Mouse (Mus musculus): Measurements from ENCODE around the gene Procr. TPM values are rescaled to one million over a fixed set of nuclear protein-coding genes. Genes with fewer than 3 reads are reported as not detected.

Procr gene
- total and polyA plus RNA-seq, 2 experiments from 2014 or later, result 4.0 to 9.3 TPM

DNA sequence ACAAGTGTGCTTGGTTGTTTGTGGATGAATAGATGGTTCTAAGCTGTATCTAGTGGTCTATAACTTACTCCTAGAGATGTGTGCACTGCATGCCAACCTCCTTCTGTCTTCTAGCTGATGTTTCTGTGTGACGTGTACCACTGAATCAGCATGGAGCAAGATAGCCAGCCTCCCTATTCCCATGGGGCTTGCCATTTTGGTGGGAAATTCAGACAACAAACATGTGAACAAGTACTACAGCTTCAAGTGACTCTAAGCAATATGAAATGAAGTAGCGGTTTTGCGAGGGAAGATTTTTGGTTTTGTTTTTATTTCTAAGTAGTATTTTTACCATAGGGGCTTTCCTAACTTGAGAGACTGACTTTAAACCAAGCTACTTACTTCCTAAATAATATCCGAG is 1.5 kb upstream of the Procr start:
- no peaks in the 10 kb centered on the region for H3K9me3 ChIP-seq (replicated peaks; ENCODE audit: control insufficient read depth, low read length)
- H3K27ac ChIP-seq (ENCODE audit: low read depth), result no peak overlapping the region
- TF ChIP-seq EP300 (IDR thresholded peaks at IDR 0.05; ENCODE audit: low read depth) (no peak), CTCF (IDR thresholded peaks at IDR 0.05; ENCODE audit: low read depth) (no peak)
- ATAC-seq (ENCODE audit: insufficient read depth, low read depth), result no peak
- no peaks in the 10 kb centered on the region for H3K4me1 ChIP-seq (ENCODE audit: control insufficient read depth, insufficient read depth)
- H3K27me3 ChIP-seq (ENCODE audit: control insufficient read depth, insufficient read depth, low read length), result peaks cover 7% of the 10 kb centered on the region; the same call in 1 of the 2 replicates
- 86% methylated on average over 4 of the region's 4 CpGs for WGBS
- H3K36me3 ChIP-seq (replicated peaks; ENCODE audit: control insufficient read depth, insufficient read depth, low read length), result no peaks in the 10 kb centered on the region
- H3K4me2 ChIP-seq (ENCODE audit: low read depth, low read length), result no peak overlapping the region
- DNase-seq (ENCODE audit: low spot score), result no peak
- no peak overlapping the region for H3K9ac ChIP-seq (replicated peaks; ENCODE audit: low read depth, low read length)
- H3K4me3 ChIP-seq (ENCODE audit: low read depth, low read length), result no peak overlapping the region

DNA sequence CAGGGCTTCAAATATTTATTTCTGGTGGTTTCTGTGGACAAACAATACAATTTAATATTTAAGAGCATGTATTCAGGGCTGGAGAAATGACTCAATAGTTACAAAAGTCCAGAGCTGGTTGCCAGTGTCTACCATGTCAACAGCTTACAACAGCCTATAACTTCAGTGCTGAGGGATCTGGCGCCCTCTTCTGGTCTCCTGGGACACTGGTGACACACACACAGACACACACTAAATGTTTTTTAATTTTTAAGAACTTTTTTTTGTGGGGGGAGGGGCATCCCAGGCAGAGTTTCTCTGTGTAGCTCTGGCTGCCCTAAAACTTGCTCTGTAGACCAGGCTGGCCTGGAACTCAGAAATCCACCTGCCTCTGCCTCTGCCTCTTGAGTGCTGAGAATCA is 4.8 kb downstream of the Procr start:
- no peak overlapping the region for H3K4me3 ChIP-seq (ENCODE audit: low read depth, low read length)
- H3K9me3 ChIP-seq (replicated peaks; ENCODE audit: control insufficient read depth, low read length), result no peaks in the 10 kb centered on the region
- peaks cover 7% of the 10 kb centered on the region; the same call in 1 of the 2 replicates for H3K27me3 ChIP-seq (ENCODE audit: control insufficient read depth, insufficient read depth, low read length)
- 8% methylated on average over 1 of the region's 1 CpGs for WGBS
- DNase-seq (ENCODE audit: low spot score) (peak; percentile 18), ATAC-seq (ENCODE audit: insufficient read depth, low read depth) (no peak)
- TF ChIP-seq EP300 (IDR thresholded peaks at IDR 0.05; ENCODE audit: low read depth) (no peak), CTCF (IDR thresholded peaks at IDR 0.05; ENCODE audit: low read depth) (peak; percentile 53)
- H3K9ac ChIP-seq (replicated peaks; ENCODE audit: low read depth, low read length), result no peak overlapping the region
- no peaks in the 10 kb centered on the region for H3K36me3 ChIP-seq (replicated peaks; ENCODE audit: control insufficient read depth, insufficient read depth, low read length)
- no peak overlapping the region for H3K27ac ChIP-seq (ENCODE audit: low read depth)
- no peak overlapping the region for H3K4me2 ChIP-seq (ENCODE audit: low read depth, low read length)
- no peaks in the 10 kb centered on the region for H3K4me1 ChIP-seq (ENCODE audit: control insufficient read depth, insufficient read depth)

DNA sequence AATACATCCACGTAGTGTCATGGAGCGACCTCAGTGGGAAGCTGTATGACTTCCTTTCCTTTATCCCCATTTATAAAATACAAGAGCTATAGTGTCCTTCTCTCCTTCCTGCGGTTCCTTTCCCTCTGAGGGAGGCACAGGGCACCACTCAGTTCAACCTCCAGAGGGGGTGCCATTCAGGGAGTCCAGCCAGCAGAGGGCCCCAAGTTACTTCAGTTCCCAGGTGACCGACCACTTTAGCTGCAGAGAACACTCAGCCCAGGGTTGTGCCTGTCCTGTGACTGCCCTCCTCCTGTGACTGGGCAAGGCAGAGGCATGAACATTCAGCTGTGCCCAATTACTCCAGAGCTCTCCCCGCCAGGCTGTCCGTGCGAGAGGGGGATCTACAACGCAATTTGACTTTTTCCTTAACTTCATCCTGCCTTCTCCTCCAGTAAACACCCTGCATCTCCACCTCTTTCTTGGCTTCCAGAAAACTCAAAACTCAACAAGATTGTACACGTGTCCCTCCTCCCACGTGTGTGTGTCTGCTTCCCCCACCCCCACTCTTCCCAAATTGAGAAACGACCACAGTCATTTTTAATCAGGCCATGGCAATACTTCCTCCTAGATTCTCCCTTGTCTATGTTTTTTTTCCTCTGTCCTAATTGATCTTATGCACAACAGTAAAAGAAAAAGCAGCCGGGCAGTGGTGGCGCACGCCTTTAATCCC is 6.1 kb downstream of the Procr start:
- ATAC-seq (ENCODE audit: insufficient read depth, low read depth), result peak; percentile 51
- DNase-seq (ENCODE audit: low spot score), result no peak
- WGBS, result 55% methylated on average over 14 of the region's 14 CpGs

DNA sequence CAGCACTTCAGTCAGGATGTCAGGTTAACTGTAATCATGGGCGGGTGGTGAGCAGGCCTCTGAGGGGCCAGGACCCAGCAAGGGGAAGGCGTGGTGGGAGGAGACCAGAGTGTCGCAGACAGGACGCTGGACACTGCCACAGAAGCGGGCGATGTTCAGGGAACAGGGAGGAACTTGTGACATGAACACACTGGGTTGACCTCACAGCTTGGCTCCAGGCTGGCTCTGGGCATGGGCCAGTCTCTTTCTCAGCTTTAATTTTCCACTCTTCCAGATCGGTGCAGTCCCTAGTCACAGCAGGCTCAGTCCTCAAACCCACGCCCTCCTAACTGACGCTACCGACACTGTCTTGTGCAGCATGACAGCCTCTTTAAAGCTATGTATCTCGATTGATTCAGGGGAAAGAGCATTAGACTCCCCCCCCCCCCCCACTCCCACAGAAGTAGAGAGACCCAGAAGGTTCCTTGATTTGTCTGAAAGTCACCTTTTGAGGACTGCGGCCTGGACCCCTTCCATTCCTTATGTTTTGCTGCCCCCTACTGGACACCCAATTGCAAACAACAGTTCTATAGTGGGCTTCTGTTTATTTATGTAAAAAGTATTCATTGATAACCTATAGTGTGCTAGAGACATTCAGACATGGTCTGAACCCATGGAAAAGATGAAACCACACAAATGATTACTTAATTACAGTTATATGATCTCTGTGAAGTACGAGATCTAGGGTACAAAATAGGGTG is 13.9 kb downstream of the Procr start:
- Histone ChIP-seq H3K4me1 (ENCODE audit: control insufficient read depth, insufficient read depth) (no peaks in the 10 kb centered on the region), H3K4me2 (ENCODE audit: low read depth, low read length) (no peak overlapping the region), H3K9ac (replicated peaks; ENCODE audit: low read depth, low read length) (no peak overlapping the region), H3K27ac (ENCODE audit: low read depth) (no peak overlapping the region), H3K27me3 (ENCODE audit: control insufficient read depth, insufficient read depth, low read length) (peaks cover 13% of the 10 kb centered on the region; the same call in 1 of the 2 replicates), H3K4me3 (ENCODE audit: low read depth, low read length) (no peak overlapping the region), H3K36me3 (replicated peaks; ENCODE audit: control insufficient read depth, insufficient read depth, low read length) (no peaks in the 10 kb centered on the region), H3K9me3 (replicated peaks; ENCODE audit: control insufficient read depth, low read length) (no peaks in the 10 kb centered on the region)
- ATAC-seq (ENCODE audit: insufficient read depth, low read depth) (peak; percentile 69), DNase-seq (ENCODE audit: low spot score) (peak; percentile 45)
- TF ChIP-seq CTCF (IDR thresholded peaks at IDR 0.05; ENCODE audit: low read depth) (peak; percentile 83), EP300 (IDR thresholded peaks at IDR 0.05; ENCODE audit: low read depth) (no peak)
- WGBS, result 47% methylated on average over 13 of the region's 13 CpGs

More for the DNA sequence above, 6.1 kb downstream of the Procr start:
- H3K9me3 ChIP-seq (replicated peaks; ENCODE audit: control insufficient read depth, low read length), result no peaks in the 10 kb centered on the region
- H3K9ac ChIP-seq (replicated peaks; ENCODE audit: low read depth, low read length), result no peak overlapping the region
- H3K4me1 ChIP-seq (ENCODE audit: control insufficient read depth, insufficient read depth), result no peaks in the 10 kb centered on the region
- TF ChIP-seq EP300 (IDR thresholded peaks at IDR 0.05; ENCODE audit: low read depth) (no peak), CTCF (IDR thresholded peaks at IDR 0.05; ENCODE audit: low read depth) (peak; percentile 37)
- H3K27ac ChIP-seq (ENCODE audit: low read depth), result no peak overlapping the region
- H3K4me2 ChIP-seq (ENCODE audit: low read depth, low read length), result no peak overlapping the region
- peaks cover 7% of the 10 kb centered on the region; the same call in 1 of the 2 replicates for H3K27me3 ChIP-seq (ENCODE audit: control insufficient read depth, insufficient read depth, low read length)
- H3K36me3 ChIP-seq (replicated peaks; ENCODE audit: control insufficient read depth, insufficient read depth, low read length), result no peaks in the 10 kb centered on the region
- H3K4me3 ChIP-seq (ENCODE audit: low read depth, low read length), result no peak overlapping the region

DNA sequence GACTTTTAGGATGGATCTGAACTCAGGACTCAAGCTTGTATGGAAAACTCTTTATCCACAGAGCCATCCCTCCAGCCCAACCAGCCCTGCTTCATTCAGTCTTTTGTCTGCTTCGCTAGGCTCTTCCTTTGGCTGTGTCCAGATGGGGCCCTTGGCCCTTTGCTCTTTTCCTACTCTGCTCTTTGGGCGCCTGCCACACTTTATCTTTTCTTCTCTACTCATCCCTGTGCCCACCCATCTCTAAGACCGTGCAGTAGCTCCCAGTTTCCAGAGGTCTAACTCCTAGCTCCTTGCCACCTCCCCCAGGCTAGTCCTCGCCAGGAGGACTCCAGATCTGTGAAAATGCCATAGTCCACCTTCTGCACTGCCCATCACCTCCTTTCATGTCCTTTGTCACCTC is 22.7 kb downstream of the Procr start:
- peaks cover 62% of the 10 kb centered on the region for H3K27me3 ChIP-seq (ENCODE audit: control insufficient read depth, insufficient read depth, low read length)
- ATAC-seq (ENCODE audit: insufficient read depth, low read depth), result no peak
- no peak overlapping the region for H3K27ac ChIP-seq (ENCODE audit: low read depth)
- WGBS, result 46% methylated on average over 4 of the region's 4 CpGs
- no peak for DNase-seq (ENCODE audit: low spot score)
- no peaks in the 10 kb centered on the region for H3K36me3 ChIP-seq (replicated peaks; ENCODE audit: control insufficient read depth, insufficient read depth, low read length)
- no peak overlapping the region for H3K9ac ChIP-seq (replicated peaks; ENCODE audit: low read depth, low read length)
- no peaks in the 10 kb centered on the region for H3K9me3 ChIP-seq (replicated peaks; ENCODE audit: control insufficient read depth, low read length)
- no peak overlapping the region for H3K4me2 ChIP-seq (ENCODE audit: low read depth, low read length)
- TF ChIP-seq EP300 (IDR thresholded peaks at IDR 0.05; ENCODE audit: low read depth), result no peak
- no peak for TF ChIP-seq CTCF (IDR thresholded peaks at IDR 0.05; ENCODE audit: low read depth)
- no peak overlapping the region for H3K4me3 ChIP-seq (ENCODE audit: low read depth, low read length)
- no peaks in the 10 kb centered on the region for H3K4me1 ChIP-seq (ENCODE audit: control insufficient read depth, insufficient read depth)

Measured in heart, postnatal 0 days (tissue).